Mouse (Mus musculus) CH12.LX (cell line): ENCODE measurements at regions not wholly inside any gene's neighbourhood (a gene's known extent, or its start where the extent isn't known, plus 50 kb on each side); places are given as distances from the start of the nearest gene placed in this dataset.
A peak's percentile ranks its signal among the peaks of the same experiment; 100 is the strongest.

Experiments
- DNase-seq: peaks from one replicate; pipeline ENCODE4 v3.0.0-alpha.2; 2013; ENCODE audit errors: extremely low read depth
- H3K27ac ChIP-seq: 2 replicates; pipeline ENCODE4 v1.5.1; 2012; ENCODE audit warnings: low read depth, mild to moderate bottlenecking, control low read depth, moderate library complexity; ENCODE audit not compliant: insufficient read depth
- H3K27me3 ChIP-seq: replicated peaks from 2 replicates; pipeline ENCODE3; 2012; ENCODE audit warnings: inconsistent platforms
- H3K36me3 ChIP-seq, 2 experiments: replicated peaks in 1 of 2; 2 replicates each; pipeline versions ENCODE3 to v1.6.1; 2012; ENCODE audit warnings: inconsistent platforms in 1 of 2, low read length in 1 of 2, mild to moderate bottlenecking in 1 of 2, mixed read lengths in 1 of 2, moderate library complexity in 1 of 2; ENCODE audit not compliant: control insufficient read depth in 1 of 2, insufficient read depth in 1 of 2
- H3K4me1 ChIP-seq, 2 experiments: 2 replicates each; pipeline ENCODE4 v1.6.1; 2012; ENCODE audit warnings: inconsistent platforms in 1 of 2, moderate library complexity in 1 of 2; ENCODE audit not compliant: insufficient read depth in 2 of 2, control insufficient read depth in 1 of 2
- H3K4me2 ChIP-seq: 2 replicates; pipeline ENCODE4 v1.6.1; 2012; ENCODE audit warnings: low read depth, mild to moderate bottlenecking, control low read depth; ENCODE audit not compliant: poor library complexity, insufficient read depth, severe bottlenecking
- H3K4me3 ChIP-seq, 3 experiments: fragments of 150-350 bp in 1 of 3; sonication (generic) in 1 of 3; replicated peaks in 1 of 3; 2 replicates each; pipeline versions ENCODE3 to v1.5.1; 2011 to 2012; ENCODE audit warnings: low read depth in 2 of 3, low read length in 2 of 3, mild to moderate bottlenecking in 2 of 3, moderate library complexity in 2 of 3, control low read depth in 1 of 3, improper control_type of control experiment in 1 of 3, inconsistent platforms in 1 of 3, mixed read lengths in 1 of 3; ENCODE audit not compliant: poor library complexity in 1 of 3
- H3K79me2 ChIP-seq: replicated peaks from 2 replicates; pipeline ENCODE4 v1.6.1; 2012; ENCODE audit warnings: mild to moderate bottlenecking, moderate library complexity; ENCODE audit not compliant: control insufficient read depth, poor library complexity, insufficient read depth, severe bottlenecking; ENCODE audit errors: extremely low read depth
- H3K9ac ChIP-seq: 2 replicates; pipeline ENCODE4 v1.6.1; 2012; ENCODE audit warnings: low read depth, mild to moderate bottlenecking, control low read depth, moderate library complexity; ENCODE audit not compliant: insufficient read depth
- H3K9me3 ChIP-seq: replicated peaks from 2 replicates; pipeline ENCODE3; 2012; ENCODE audit warnings: low read length, inconsistent platforms, mixed read lengths
- ELF1 ChIP-seq: IDR thresholded peaks from 2 replicates; pipeline ENCODE4 v1.6.1; 2014; ENCODE audit warnings: low read depth, mild to moderate bottlenecking, inconsistent platforms, low read length, improper control_type of control experiment
- ETS1 ChIP-seq: conservative IDR thresholded peaks from 2 replicates; pipeline ENCODE4 v1.6.1; 2012; ENCODE audit warnings: low read depth, mild to moderate bottlenecking, inconsistent platforms, low read length, improper control_type of control experiment, moderate library complexity
- JUN ChIP-seq: IDR thresholded peaks from 2 replicates; pipeline ENCODE4 v1.6.1; 2011; ENCODE audit warnings: low read depth, mild to moderate bottlenecking, low read length, improper control_type of control experiment, moderate library complexity; ENCODE audit not compliant: insufficient read depth
- KAT2A ChIP-seq: IDR thresholded peaks from 2 replicates; pipeline ENCODE4 v1.6.1; 2012; ENCODE audit warnings: low read length, improper control_type of control experiment, inconsistent platforms; ENCODE audit not compliant: insufficient replicate concordance
- NELFE ChIP-seq: IDR thresholded peaks from 2 replicates; pipeline ENCODE4 v1.6.1; 2011; ENCODE audit warnings: low read depth, low read length, improper control_type of control experiment
- NRF1 ChIP-seq: IDR thresholded peaks from 2 replicates; pipeline ENCODE4 v1.6.1; 2014; ENCODE audit warnings: low read depth, mild to moderate bottlenecking, inconsistent platforms, low read length, improper control_type of control experiment, moderate library complexity
- SIN3A ChIP-seq: IDR thresholded peaks from 2 replicates; pipeline ENCODE4 v1.6.1; 2012; ENCODE audit warnings: low read length, improper control_type of control experiment, inconsistent platforms
- TBP ChIP-seq: conservative IDR thresholded peaks from 2 replicates; pipeline ENCODE4 v1.6.1; 2011; ENCODE audit warnings: low read depth, low read length, improper control_type of control experiment
- USF2 ChIP-seq: conservative IDR thresholded peaks from 2 replicates; pipeline ENCODE4 v1.6.1; 2011; ENCODE audit warnings: low read depth, low read length, improper control_type of control experiment
- ZMIZ1 ChIP-seq: IDR thresholded peaks from 2 replicates; pipeline ENCODE4 v1.6.1; 2012; ENCODE audit warnings: low read depth, mild to moderate bottlenecking, inconsistent platforms, low read length, improper control_type of control experiment
- dilution Hi-C: fragments of 300-500 bp; cut with MboI; formaldehyde crosslinking; loops from 2 replicates; pipeline ENCODE4 v1.14.3; 2020; ENCODE audit warnings: low sequenced_read_pairs; ENCODE audit not compliant: extremely low pct_unique_long_range_greater_than_20kb, extremely low pct_ligation_motif_present
- in situ Hi-C: fragments of 300-500 bp; cut with MboI; formaldehyde crosslinking; loops from 3 replicates; pipeline ENCODE4 v1.14.3; 2019; ENCODE audit warnings: low sequenced_read_pairs, low pct_ligation_motif_present, low pct_unique_long_range_greater_than_20kb, mixed read lengths

DNA sequence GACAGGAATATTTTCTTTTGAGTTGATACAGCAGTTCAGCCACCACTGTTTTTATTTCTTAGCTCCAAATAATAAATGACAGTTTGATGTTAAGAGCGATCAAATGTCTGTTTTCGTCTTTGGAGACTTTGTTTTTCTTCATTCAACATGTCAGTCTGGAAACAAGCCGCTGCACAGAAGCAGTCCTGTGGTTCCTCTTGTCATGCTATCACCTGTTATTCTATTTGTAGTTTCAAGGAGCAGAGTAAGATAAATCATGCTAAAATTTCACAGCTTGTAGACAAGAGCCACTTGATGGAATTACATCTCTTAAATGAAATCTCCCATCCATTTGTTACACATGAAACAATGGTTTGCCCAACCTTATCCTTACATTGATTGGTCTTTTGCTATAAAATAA is 911.5 kb upstream of the Msl3l2 start:
- Histone ChIP-seq H3K9me3 (no peaks in the 10 kb centered on the region), H3K27ac (no peak overlapping the region), H3K4me3 (no peak overlapping the region), H3K9ac (no peak overlapping the region), H3K4me1 (no peaks in the 10 kb centered on the region), H3K79me2 (no peaks in the 10 kb centered on the region), H3K36me3 (no peaks in the 10 kb centered on the region), H3K27me3 (no peaks in the 10 kb centered on the region), H3K4me2 (no peak overlapping the region)
- no peak for TF ChIP-seq ZMIZ1
- no peak for TF ChIP-seq ELF1
- TF ChIP-seq NRF1 = no peak
- no peak for TF ChIP-seq ETS1
- no peak for TF ChIP-seq KAT2A
- dilution Hi-C loops (no loop called here), in situ Hi-C loops (no loop called here)
- no peak for DNase-seq

DNA sequence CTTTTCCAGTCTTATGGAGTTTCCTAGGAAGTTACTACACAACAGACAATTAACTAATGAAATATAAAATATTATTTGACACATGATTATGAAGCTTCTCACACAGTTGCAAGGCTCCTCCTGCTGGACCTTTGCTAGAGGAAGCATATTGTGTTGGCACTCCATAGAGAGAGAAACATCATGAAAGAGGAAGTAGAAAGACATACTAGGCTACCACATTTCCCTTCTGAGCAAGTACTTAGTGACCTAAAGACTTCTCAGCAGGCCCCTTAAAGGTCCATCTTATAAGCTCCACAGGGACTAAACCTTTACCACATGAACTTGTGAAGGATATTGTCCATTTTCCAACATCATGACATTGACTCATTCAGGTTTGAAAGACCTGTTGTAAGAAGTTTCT is 869.6 kb upstream of the Msl3l2 start:
- DNase-seq = no peak
- in situ Hi-C loops = no loop called here
- Histone ChIP-seq H3K4me3 (no peak overlapping the region), H3K4me2 (no peak overlapping the region), H3K9me3 (no peaks in the 10 kb centered on the region), H3K4me1 (no peaks in the 10 kb centered on the region; a peak in 1 of 4 replicates), H3K36me3 (no peaks in the 10 kb centered on the region), H3K27ac (no peak overlapping the region), H3K9ac (no peak overlapping the region), H3K27me3 (no peaks in the 10 kb centered on the region), H3K79me2 (no peaks in the 10 kb centered on the region)
- dilution Hi-C loops = no loop called here
- no peak for TF ChIP-seq TBP
- TF ChIP-seq NELFE = no peak
- no peak for TF ChIP-seq JUN

DNA sequence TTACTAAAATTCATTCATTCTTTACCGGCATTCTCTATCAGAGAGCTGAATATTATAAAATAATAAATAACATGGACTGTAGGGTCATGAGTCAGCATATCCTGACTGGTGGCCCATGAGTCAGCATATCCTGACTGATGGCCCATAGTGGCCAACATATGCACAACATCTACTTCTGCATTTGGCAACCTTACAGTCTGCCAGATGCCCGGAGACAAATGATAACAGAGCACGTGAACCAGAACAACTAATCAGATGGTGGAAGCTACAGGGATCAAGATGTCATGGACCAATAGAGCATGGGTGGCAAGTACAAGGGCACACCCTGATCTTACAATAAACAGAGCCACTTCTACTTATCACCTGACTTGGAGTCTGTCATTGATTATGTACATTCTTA is 849.4 kb upstream of the Msl3l2 start:
- no peaks in the 10 kb centered on the region for H3K27me3 ChIP-seq
- no peaks in the 10 kb centered on the region for H3K36me3 ChIP-seq
- H3K4me3 ChIP-seq = no peak overlapping the region
- dilution Hi-C loops = no loop called here
- no peaks in the 10 kb centered on the region for H3K9me3 ChIP-seq
- in situ Hi-C loops = no loop called here
- H3K4me2 ChIP-seq = no peak overlapping the region
- H3K27ac ChIP-seq = no peak overlapping the region
- no peaks in the 10 kb centered on the region for H3K4me1 ChIP-seq
- DNase-seq = peak; percentile 12
- TF ChIP-seq SIN3A = no peak
- TF ChIP-seq ETS1 = no peak
- no peak for TF ChIP-seq USF2
- H3K79me2 ChIP-seq = no peaks in the 10 kb centered on the region
- no peak overlapping the region for H3K9ac ChIP-seq
